Mouse (Mus musculus): ENCODE measurements around the gene Kirrel2. TPM values are rescaled to one million over a fixed set of nuclear protein-coding genes. Genes with fewer than 3 reads are reported as not detected.

Kirrel2 gene
- polyA plus RNA-seq, 1 experiment: not detected

GRCm38 (mm10) chr7:30434701-30435100 is 22.8 kb downstream of the Kirrel2 start:
- peaks cover 26% of the 10 kb centered on the region for H3K27me3 ChIP-seq (ENCODE audit: control insufficient read depth, insufficient read depth, insufficient read length)
- H3K36me3 ChIP-seq (ENCODE audit: control insufficient read depth, insufficient read depth): no peaks in the 10 kb centered on the region
- TF ChIP-seq TCF3 (IDR thresholded peaks at IDR 0.05; ENCODE audit: insufficient read length, low read depth) (no peak), CEBPB (IDR thresholded peaks at IDR 0.05; ENCODE audit: insufficient read depth, poor library complexity, severe bottlenecking) (no peak), POLR2A (IDR thresholded peaks at IDR 0.05; ENCODE audit: insufficient read length, low read depth) (no peak), REST (IDR thresholded peaks at IDR 0.05; ENCODE audit: insufficient read depth, insufficient read length) (no peak)
- no peak overlapping the region for H3K4me2 ChIP-seq (ENCODE audit: low read depth)
- H3K79me2 ChIP-seq (ENCODE audit: control insufficient read depth, insufficient read depth): no peaks in the 10 kb centered on the region
- no peak overlapping the region for H3ac ChIP-seq (ENCODE audit: control insufficient read depth, insufficient read length)
- no peak overlapping the region for H3K4me3 ChIP-seq

GRCm38 (mm10) chr7:30434238-30434637 is 23.3 kb downstream of the Kirrel2 start:
- H3ac ChIP-seq (ENCODE audit: control insufficient read depth, insufficient read length): no peak overlapping the region
- no peaks in the 10 kb centered on the region for H3K79me2 ChIP-seq (ENCODE audit: control insufficient read depth, insufficient read depth)
- TF ChIP-seq POLR2AphosphoS2 (IDR thresholded peaks at IDR 0.05; ENCODE audit: insufficient read length, low read depth) (no peak), REST (IDR thresholded peaks at IDR 0.05; ENCODE audit: insufficient read depth, insufficient read length) (peak; percentile 60)
- H3K4me2 ChIP-seq (ENCODE audit: low read depth): no peak overlapping the region
- no peak overlapping the region for H3K4me3 ChIP-seq
- H3K27me3 ChIP-seq (ENCODE audit: control insufficient read depth, insufficient read depth, insufficient read length): peaks cover 25% of the 10 kb centered on the region
- no peaks in the 10 kb centered on the region for H3K36me3 ChIP-seq (ENCODE audit: control insufficient read depth, insufficient read depth)

- TF ChIP-seq REST (IDR thresholded peaks at IDR 0.05; ENCODE audit: insufficient read depth, insufficient read length) (no peak), CEBPB (IDR thresholded peaks at IDR 0.05; ENCODE audit: insufficient read depth, poor library complexity, severe bottlenecking) (no peak), MYOD1 (IDR thresholded peaks at IDR 0.05; ENCODE audit: control insufficient read depth in 1 of 3, insufficient read length in 2 of 3, low read depth in 2 of 3) (peak in 1 of 3 experiments; percentile 31), TCF3 (IDR thresholded peaks at IDR 0.05; ENCODE audit: insufficient read length, low read depth) (no peak), USF1 (IDR thresholded peaks at IDR 0.05; ENCODE audit: low read depth) (no peak), POLR2AphosphoS2 (IDR thresholded peaks at IDR 0.05; ENCODE audit: insufficient read length, low read depth) (no peak)
- Histone ChIP-seq H3K36me3 (ENCODE audit: control insufficient read depth, insufficient read depth) (no peaks in the 10 kb centered on the region), H3ac (ENCODE audit: control insufficient read depth, insufficient read length) (no peak overlapping the region), H3K4me3 (no peak overlapping the region), H3K27me3 (ENCODE audit: control insufficient read depth, insufficient read depth, insufficient read length) (peaks cover 38% of the 10 kb centered on the region), H3K4me2 (ENCODE audit: low read depth) (no peak overlapping the region), H3K79me2 (ENCODE audit: control insufficient read depth, insufficient read depth) (no peaks in the 10 kb centered on the region)
Measured at GRCm38 (mm10) chr7:30431793-30432192, 25.7 kb downstream of the Kirrel2 start.

- Histone ChIP-seq H3K4me3 (no peak overlapping the region), H3K36me3 (ENCODE audit: control insufficient read depth, insufficient read depth) (no peaks in the 10 kb centered on the region), H3K79me2 (ENCODE audit: control insufficient read depth, insufficient read depth) (no peaks in the 10 kb centered on the region), H3K4me2 (ENCODE audit: low read depth) (no peak overlapping the region), H3K27me3 (ENCODE audit: control insufficient read depth, insufficient read depth, insufficient read length) (peaks cover 36% of the 10 kb centered on the region), H3ac (ENCODE audit: control insufficient read depth, insufficient read length) (no peak overlapping the region)
- TF ChIP-seq TCF3 (IDR thresholded peaks at IDR 0.05; ENCODE audit: insufficient read length, low read depth): no peak
- no peak for TF ChIP-seq MYOG (IDR thresholded peaks at IDR 0.05; ENCODE audit: control insufficient read depth in 1 of 3, insufficient read depth in 1 of 3, insufficient read length in 2 of 3, low read depth in 2 of 3)
- TF ChIP-seq REST (IDR thresholded peaks at IDR 0.05; ENCODE audit: insufficient read depth, insufficient read length): no peak
- TF ChIP-seq POLR2AphosphoS2 (IDR thresholded peaks at IDR 0.05; ENCODE audit: insufficient read length, low read depth): no peak
- no peak for TF ChIP-seq TCF12 (IDR thresholded peaks at IDR 0.05; ENCODE audit: insufficient read depth, poor library complexity, severe bottlenecking)
- TF ChIP-seq CEBPB (IDR thresholded peaks at IDR 0.05; ENCODE audit: insufficient read depth, poor library complexity, severe bottlenecking): no peak
- TF ChIP-seq MAX (IDR thresholded peaks at IDR 0.05; ENCODE audit: low read depth): no peak
- TF ChIP-seq USF1 (IDR thresholded peaks at IDR 0.05; ENCODE audit: low read depth): no peak
- TF ChIP-seq E2F4 (IDR thresholded peaks at IDR 0.05; ENCODE audit: insufficient read depth): no peak
- no peak for TF ChIP-seq SRF (IDR thresholded peaks at IDR 0.05; ENCODE audit: control insufficient read depth, insufficient read length, low read depth)
- no peak for TF ChIP-seq POLR2A (IDR thresholded peaks at IDR 0.05; ENCODE audit: insufficient read length, low read depth)
- TF ChIP-seq MYOD1 (IDR thresholded peaks at IDR 0.05; ENCODE audit: control insufficient read depth in 1 of 3, insufficient read length in 2 of 3, low read depth in 2 of 3): no peak
Measured at GRCm38 (mm10) chr7:30430191-30430590, 27.3 kb downstream of the Kirrel2 start.

- Histone ChIP-seq H3K27me3 (ENCODE audit: control insufficient read depth, insufficient read depth, insufficient read length) (peaks cover 40% of the 10 kb centered on the region), H3ac (ENCODE audit: control insufficient read depth, insufficient read length) (no peak overlapping the region), H3K4me2 (ENCODE audit: low read depth) (no peak overlapping the region), H3K4me3 (no peak overlapping the region), H3K36me3 (ENCODE audit: control insufficient read depth, insufficient read depth) (no peaks in the 10 kb centered on the region), H3K79me2 (ENCODE audit: control insufficient read depth, insufficient read depth) (no peaks in the 10 kb centered on the region)
- TF ChIP-seq MAX (IDR thresholded peaks at IDR 0.05; ENCODE audit: low read depth) (no peak), REST (IDR thresholded peaks at IDR 0.05; ENCODE audit: insufficient read depth, insufficient read length) (no peak), CEBPB (IDR thresholded peaks at IDR 0.05; ENCODE audit: insufficient read depth, poor library complexity, severe bottlenecking) (no peak), MYOG (IDR thresholded peaks at IDR 0.05; ENCODE audit: control insufficient read depth in 1 of 3, insufficient read depth in 1 of 3, insufficient read length in 2 of 3, low read depth in 2 of 3) (no peak), TCF12 (IDR thresholded peaks at IDR 0.05; ENCODE audit: insufficient read depth, poor library complexity, severe bottlenecking) (no peak), MYOD1 (IDR thresholded peaks at IDR 0.05; ENCODE audit: control insufficient read depth in 1 of 3, insufficient read length in 2 of 3, low read depth in 2 of 3) (no peak), USF1 (IDR thresholded peaks at IDR 0.05; ENCODE audit: low read depth) (no peak), E2F4 (IDR thresholded peaks at IDR 0.05; ENCODE audit: insufficient read depth) (no peak)
Measured at GRCm38 (mm10) chr7:30429327-30429726, 28.2 kb downstream of the Kirrel2 start.

All from myocyte (in vitro differentiated cells).